Mouse (Mus musculus): ENCODE measurements around the gene Tcf7l2.

- no peak for TF ChIP-seq POLR2A (IDR thresholded peaks at IDR 0.05; ENCODE audit: control insufficient read depth, low read depth, low read length)
- TF ChIP-seq CTCF (IDR thresholded peaks at IDR 0.05; ENCODE audit: control insufficient read depth, insufficient read depth, insufficient replicate concordance, low read depth, low read length), result no peak
Measured at GRCm38 (mm10) chr19:55756707-55757106, 15.1 kb downstream of the Tcf7l2 start.

Measured in testis, adult 2 months (tissue).